Mouse (Mus musculus) stomach, embryonic 14.5 days (tissue): ENCODE data around the gene Manbal. TPM values are rescaled to one million over a fixed set of nuclear protein-coding genes. Genes with fewer than 3 reads are reported as not detected.
A peak's percentile ranks its signal among the peaks of the same experiment; 100 is the strongest.
"Not testable (repeated sequence)": the region's sequence is repeated elsewhere in the genome, so short reads cannot be mapped to it uniquely, and the experiment has no call there.

Experiments
- ATAC-seq: fragments of 200-750 bp; cut with Nextera tagmentation; 2 replicates; pipeline ENCODE4 v1.8.0; 2017; ENCODE audit warnings: low read depth, moderate TSS enrichment; ENCODE audit not compliant: insufficient number of reproducible peaks, insufficient read depth, low FRiP score
- H3K27ac ChIP-seq: fragments of 300-500 bp; sonication (generic); 2 replicates; pipeline ENCODE4 v1.5.1; 2014; ENCODE audit warnings: mild to moderate bottlenecking, low read length, moderate library complexity, mixed read lengths
- H3K27me3 ChIP-seq: fragments of 300-500 bp; sonication (generic); 2 replicates; pipeline ENCODE4 v1.6.1; 2014; ENCODE audit warnings: low read length, control low read depth, mixed read lengths; ENCODE audit not compliant: control insufficient read depth, insufficient read depth
- H3K36me3 ChIP-seq: fragments of 300-500 bp; sonication (generic); 2 replicates; pipeline ENCODE4 v1.6.1; 2014; ENCODE audit warnings: mild to moderate bottlenecking, control low read depth, low read length, moderate library complexity, mixed read lengths; ENCODE audit not compliant: control insufficient read depth, insufficient read depth
- H3K4me1 ChIP-seq: fragments of 300-500 bp; sonication (generic); 2 replicates; pipeline ENCODE4 v1.6.1; 2014; ENCODE audit warnings: low read length, control low read depth, mixed read lengths; ENCODE audit not compliant: control insufficient read depth, insufficient read depth
- H3K4me2 ChIP-seq: fragments of 300-500 bp; sonication (generic); replicated peaks from 2 replicates; pipeline ENCODE4 v1.6.1; 2014; ENCODE audit warnings: low read depth, low read length, control low read depth
- H3K4me3 ChIP-seq: fragments of 300-500 bp; sonication (generic); 2 replicates; pipeline ENCODE4 v1.5.1; 2014; ENCODE audit warnings: low read depth, low read length, control low read depth
- H3K9ac ChIP-seq: fragments of 300-500 bp; sonication (generic); replicated peaks from 2 replicates; pipeline ENCODE4 v1.6.1; 2014; ENCODE audit warnings: low read depth, mild to moderate bottlenecking, control low read depth, low read length, moderate library complexity, mixed read lengths
- H3K9me3 ChIP-seq: fragments of 300-500 bp; sonication (generic); 2 replicates; pipeline ENCODE4 v1.6.1; 2016; ENCODE audit warnings: low read depth, low read length, control low read depth; ENCODE audit not compliant: control insufficient read depth
- WGBS: fragments of 180-500 bp; shearing (Covaris S2); extraction: QIAGEN DNeasy Blood & Tissue Kit; methylation state at CpG from one replicate; pipeline ENCODE4 v1.1.7; 2014; 5-methylcytosine and 5-hydroxymethylcytosine counted together
- polyA plus RNA-seq: library from polyadenylated mRNA; unstranded; fragments of >200 nt; fragmentation: Nextera tagmentation; extraction: Ambion mirVana; gene quantifications from 2 replicates; pipeline ENCODE4 v1.2.1, GENCODE M21; 2014

The Manbal gene
- polyA plus RNA-seq, 1 experiment from 2014 or later = 47.3 TPM

- 41% methylated on average over 14 of the region's 14 CpGs for WGBS
- Histone ChIP-seq H3K9ac (no peak overlapping the region), H3K27me3 (no peaks in the 10 kb centered on the region), H3K4me3 (no peak overlapping the region), H3K27ac (no peak overlapping the region), H3K4me2 (no peak overlapping the region), H3K36me3 (peaks cover 4% of the 10 kb centered on the region), H3K9me3 (no peaks in the 10 kb centered on the region), H3K4me1 (0 out of 2 replicates have a peak, but pooled peaks cover 7% of the 10 kb centered on the region)
- 0 out of 2 replicates have a peak, but pooled peaks have one; percentile 33 for ATAC-seq
These were observed 8.7 kb downstream of the Manbal start for GRCm38 (mm10) chr2:157375794-157376757.

- Histone ChIP-seq H3K27ac (no peak overlapping the region), H3K4me2 (no peak overlapping the region), H3K27me3 (no peaks in the 10 kb centered on the region), H3K9ac (no peak overlapping the region), H3K9me3 (no peaks in the 10 kb centered on the region), H3K4me1 (0 out of 2 replicates have a peak, but pooled peaks cover 7% of the 10 kb centered on the region), H3K36me3 (peaks cover 4% of the 10 kb centered on the region), H3K4me3 (no peak overlapping the region)
- 57% methylated on average over 3 of the region's 3 CpGs for WGBS
- no peak for ATAC-seq
These were observed 9.6 kb downstream of the Manbal start for GRCm38 (mm10) chr2:157376995-157377394.

- Histone ChIP-seq H3K27me3 (no peaks in the 10 kb centered on the region), H3K9me3 (no peaks in the 10 kb centered on the region), H3K27ac (no peak overlapping the region), H3K4me1 (no peaks in the 10 kb centered on the region), H3K9ac (no peak overlapping the region), H3K4me3 (no peak overlapping the region), H3K4me2 (no peak overlapping the region), H3K36me3 (peaks cover 11% of the 10 kb centered on the region)
- no peak for ATAC-seq
- 81% methylated on average over 4 of the region's 4 CpGs for WGBS
These were observed 17.4 kb downstream of the Manbal start for GRCm38 (mm10) chr2:157384836-157385235.

- 96% methylated on average over 14 of the region's 14 CpGs for WGBS
- H3K4me1 ChIP-seq, H3K9ac ChIP-seq, H3K27me3 ChIP-seq, H3K4me3 ChIP-seq, H3K4me2 ChIP-seq, H3K36me3 ChIP-seq, H3K27ac ChIP-seq, H3K9me3 ChIP-seq, ATAC-seq: not testable (repeated sequence)
These were observed 21.7 kb downstream of the Manbal start for GRCm38 (mm10) chr2:157388901-157389590.

GRCm38 (mm10) chr2:157389591-157389921, 22.2 kb downstream of the Manbal start:
- Histone ChIP-seq H3K9me3 (no peaks in the 10 kb centered on the region), H3K4me2 (no peak overlapping the region), H3K27ac (no peak overlapping the region), H3K36me3 (peaks cover 5% of the 10 kb centered on the region; the same call in 1 of the 2 replicates), H3K27me3 (no peaks in the 10 kb centered on the region), H3K4me1 (0 out of 2 replicates have a peak, but pooled peaks cover 2% of the 10 kb centered on the region), H3K4me3 (no peak overlapping the region), H3K9ac (no peak overlapping the region)
- no peak for ATAC-seq
- 89% methylated on average over 7 of the region's 7 CpGs for whole genome bisulfite sequencing

GRCm38 (mm10) chr2:157392331-157392730, 24.9 kb downstream of the Manbal start:
- no peak for ATAC-seq
- Histone ChIP-seq H3K4me3 (no peak overlapping the region), H3K27me3 (no peaks in the 10 kb centered on the region), H3K4me2 (no peak overlapping the region), H3K9me3 (no peaks in the 10 kb centered on the region), H3K9ac (no peak overlapping the region), H3K36me3 (peaks cover 5% of the 10 kb centered on the region), H3K27ac (no peak overlapping the region; the same call in 1 of the 2 replicates), H3K4me1 (peaks cover 16% of the 10 kb centered on the region; the same call in 1 of the 2 replicates)
- 88% methylated on average over 2 of the region's 2 CpGs for WGBS

GRCm38 (mm10) chr2:157393549-157393948, 26.2 kb downstream of the Manbal start:
- ATAC-seq = no peak
- no peak overlapping the region for H3K4me2 ChIP-seq
- H3K27me3 ChIP-seq = no peaks in the 10 kb centered on the region
- H3K4me1 ChIP-seq = peaks cover 16% of the 10 kb centered on the region; the same call in 1 of the 2 replicates
- H3K9ac ChIP-seq = no peak overlapping the region
- peaks cover 11% of the 10 kb centered on the region for H3K36me3 ChIP-seq
- H3K27ac ChIP-seq = no peak overlapping the region
- 0 out of 2 replicates have a peak, but pooled peaks cover 3% of the 10 kb centered on the region for H3K9me3 ChIP-seq
- 94% methylated on average over 4 of the region's 4 CpGs for WGBS
- H3K4me3 ChIP-seq = no peak overlapping the region

GRCm38 (mm10) chr2:157394868-157395267, 27.5 kb downstream of the Manbal start:
- H3K27me3 ChIP-seq = no peaks in the 10 kb centered on the region
- H3K4me1 ChIP-seq = peaks cover 16% of the 10 kb centered on the region; the same call in 1 of the 2 replicates
- no peak overlapping the region for H3K4me2 ChIP-seq
- no peak overlapping the region for H3K4me3 ChIP-seq
- peak; percentile 60 for ATAC-seq
- 0 out of 2 replicates have a peak, but pooled peaks cover 3% of the 10 kb centered on the region for H3K9me3 ChIP-seq
- H3K9ac ChIP-seq = no peak overlapping the region
- H3K27ac ChIP-seq = peak overlapping the region; percentile 82
- H3K36me3 ChIP-seq = peaks cover 11% of the 10 kb centered on the region
- WGBS = 47% methylated on average over 6 of the region's 6 CpGs
